Comparison of ENCODE assay signal across 27 mouse cellular contexts in genomic region chr6:64047950-64048349, GRCm38 (mm10).
DNase-seq lines count a peak whose midpoint lies in the region; ATAC-seq and TF ChIP-seq lines count a peak whose summit lies in the region.
"Had no signal": no experiment of that assay in that cellular context is flagged by ENCODE, and none has a peak within 500 bp of the region (broad histone marks: within the 10 kb centered on the region; RNA-seq: fewer than 3 reads in every experiment).

No protein-coding gene starts in this region.

- H3K36me3 ChIP-seq in midbrain, postnatal 0 days (ENCODE audit: insufficient read depth, low read length): no peaks in the 10 kb centered on the region
- H3K36me3 ChIP-seq in midbrain, embryonic 14.5 days (ENCODE audit: control insufficient read depth, insufficient read depth, low read length): no peaks in the 10 kb centered on the region
- H3K36me3 ChIP-seq in forebrain, embryonic 12.5 days (replicated peaks): no peaks in the 10 kb centered on the region
- H3K36me3 ChIP-seq: limb, embryonic 13.5 days; liver, embryonic 12.5 days; midbrain, embryonic 12.5 days had no signal

- no peak overlapping the region for H3K9ac ChIP-seq in midbrain, postnatal 0 days (replicated peaks; ENCODE audit: low read length, poor library complexity, severe bottlenecking)
- no peak overlapping the region for H3K9ac ChIP-seq in midbrain, embryonic 14.5 days (replicated peaks; ENCODE audit: low read length)
- H3K9ac ChIP-seq in forebrain, embryonic 12.5 days: no peak overlapping the region
- H3K9ac ChIP-seq: forebrain, embryonic 13.5 days; hindbrain, embryonic 14.5 days; limb, embryonic 13.5 days; liver, embryonic 12.5 days; liver, postnatal 0 days; midbrain, embryonic 12.5 days had no signal

- peak; percentile 3 for DNase-seq in midbrain, postnatal 0 days (ENCODE audit: low spot score)
- DNase-seq in midbrain, embryonic 14.5 days: no peak
- DNase-seq in cerebellum, adult 2 months: peak; percentile 45 to 78
- DNase-seq in cerebellum, postnatal 14 days: peak; percentile 60 to 84
- no peak for DNase-seq in liver
- DNase-seq: adrenal gland, adult 8-10 months; B cell, adult 2 months; gastrocnemius, postnatal 25 days; heart, adult 18-20 months; heart, postnatal 4 days; kidney, adult 11 months; kidney, postnatal 14 days; liver, postnatal 0 days; lung, postnatal 36 days; thymus, adult 2 months had no signal

- no peak overlapping the region for H3K4me2 ChIP-seq in midbrain, postnatal 0 days (ENCODE audit: low read depth, low read length, poor library complexity, severe bottlenecking)
- H3K4me2 ChIP-seq in midbrain, embryonic 14.5 days (ENCODE audit: low read length): no peak overlapping the region
- H3K4me2 ChIP-seq in forebrain, embryonic 12.5 days: no peak overlapping the region
- H3K4me2 ChIP-seq: forebrain, embryonic 13.5 days; heart, embryonic 11.5 days; hindbrain, embryonic 14.5 days; limb, embryonic 13.5 days; liver, embryonic 12.5 days; midbrain, embryonic 12.5 days had no signal

- no peak overlapping the region for H3K27ac ChIP-seq in midbrain, postnatal 0 days (ENCODE audit: low read depth, low read length)
- H3K27ac ChIP-seq in midbrain, embryonic 14.5 days (replicated peaks; ENCODE audit: low read depth, low read length): no peak overlapping the region
- no peak overlapping the region for H3K27ac ChIP-seq in cerebellum, adult 2 months (ENCODE audit: insufficient read depth, low read length)
- H3K27ac ChIP-seq in forebrain, embryonic 12.5 days: no peak overlapping the region
- H3K27ac ChIP-seq: forebrain, embryonic 13.5 days; hindbrain, embryonic 14.5 days; left cerebral cortex, adult 2 months; limb, embryonic 13.5 days; liver, embryonic 12.5 days; midbrain, embryonic 12.5 days had no signal

- TF ChIP-seq CTCF in midbrain, postnatal 0 days (IDR thresholded peaks at IDR 0.05): no peak
- no peak for TF ChIP-seq CTCF in cerebellum, adult 2 months (IDR thresholded peaks at IDR 0.05; ENCODE audit: borderline replicate concordance, insufficient read depth, low read depth, low read length)

- H3K4me1 ChIP-seq in midbrain, postnatal 0 days (ENCODE audit: insufficient read depth, low read length): no peaks in the 10 kb centered on the region
- no peaks in the 10 kb centered on the region for H3K4me1 ChIP-seq in midbrain, embryonic 14.5 days (ENCODE audit: control insufficient read depth, insufficient read depth, low read length)
- no peaks in the 10 kb centered on the region; the same call in 1 of the 2 replicates for H3K4me1 ChIP-seq in cerebellum, adult 2 months (ENCODE audit: control insufficient read depth, insufficient read depth, low read length)
- H3K4me1 ChIP-seq in forebrain, embryonic 12.5 days: no peaks in the 10 kb centered on the region
- H3K4me1 ChIP-seq: forebrain, embryonic 13.5 days; limb, embryonic 13.5 days; liver, embryonic 12.5 days; megakaryocyte, embryonic 14.5 days; midbrain, embryonic 12.5 days had no signal

- H3K27me3 ChIP-seq in midbrain, postnatal 0 days (ENCODE audit: insufficient read depth, low read length): no peaks in the 10 kb centered on the region
- no peaks in the 10 kb centered on the region for H3K27me3 ChIP-seq in midbrain, embryonic 14.5 days (ENCODE audit: control insufficient read depth, insufficient read depth, low read length)
- no peaks in the 10 kb centered on the region for H3K27me3 ChIP-seq in cerebellum, adult 2 months (ENCODE audit: control insufficient read depth, insufficient read depth, low read length)
- H3K27me3 ChIP-seq in forebrain, embryonic 12.5 days: no peaks in the 10 kb centered on the region
- H3K27me3 ChIP-seq: forebrain, embryonic 13.5 days; limb, embryonic 13.5 days; liver, embryonic 12.5 days; megakaryocyte, embryonic 14.5 days; midbrain, embryonic 12.5 days had no signal

- no peak for ATAC-seq in midbrain, postnatal 0 days (ENCODE audit: low FRiP score)
- ATAC-seq in midbrain, embryonic 14.5 days (ENCODE audit: low FRiP score, low TSS enrichment): no peak
- no peak for ATAC-seq in forebrain, embryonic 12.5 days (ENCODE audit: low FRiP score)
- ATAC-seq: activated CD4-positive, CD25-positive, alpha-beta regulatory T cell, adult 4 months; forebrain, embryonic 13.5 days; inflammation-experienced regulatory T-cells, adult 6 months; liver, embryonic 12.5 days; liver, postnatal 0 days had no signal

- 90% methylated on average over 5 of the region's 5 CpGs for WGBS in midbrain, postnatal 0 days
- WGBS in midbrain, embryonic 14.5 days: 91% methylated on average over 5 of the region's 5 CpGs
- WGBS in cerebellum, adult 2 months: 5% methylated on average over 5 of the region's 5 CpGs
- WGBS in forebrain, embryonic 12.5 days: 90% methylated on average over 5 of the region's 5 CpGs

- no peak overlapping the region for H3K4me3 ChIP-seq in midbrain, postnatal 0 days (ENCODE audit: low read depth, low read length)
- no peak overlapping the region for H3K4me3 ChIP-seq in midbrain, embryonic 14.5 days (replicated peaks; ENCODE audit: low read depth, low read length)
- H3K4me3 ChIP-seq in cerebellum, adult 2 months (replicated peaks; ENCODE audit: insufficient read depth, low read depth, low read length): no peak overlapping the region
- H3K4me3 ChIP-seq in forebrain, embryonic 12.5 days (replicated peaks): no peak overlapping the region
- H3K4me3 ChIP-seq: erythroblast, embryonic 14.5 days; forebrain, embryonic 13.5 days; left cerebral cortex, adult 2 months; limb, embryonic 13.5 days; liver, embryonic 12.5 days; megakaryocyte, embryonic 14.5 days; midbrain, embryonic 12.5 days had no signal

- TF ChIP-seq POLR2A in cerebellum, adult 2 months (IDR thresholded peaks at IDR 0.05; ENCODE audit: borderline replicate concordance, insufficient read depth, low read length): no peak

- no peaks in the 10 kb centered on the region for H3K9me3 ChIP-seq in midbrain, postnatal 0 days (ENCODE audit: low read length)
- no peaks in the 10 kb centered on the region for H3K9me3 ChIP-seq in midbrain, embryonic 14.5 days (ENCODE audit: control insufficient read depth, low read length)
- H3K9me3 ChIP-seq in forebrain, embryonic 12.5 days: no peaks in the 10 kb centered on the region
- H3K9me3 ChIP-seq: forebrain, embryonic 13.5 days; limb, embryonic 13.5 days; liver, embryonic 12.5 days; megakaryocyte, embryonic 14.5 days; midbrain, embryonic 12.5 days had no signal

Comparison
In these comparisons a context has a peak if more than half of its experiments do, and no peak if none do; other contexts are left out.
1. DNase-seq: peak in midbrain, postnatal 0 days (single experiment), cerebellum, adult 2 months (2 of 2) and cerebellum, postnatal 14 days (2 of 2); none in midbrain, embryonic 14.5 days (single experiment) and liver (single experiment).